Mouse (Mus musculus) lung, postnatal 25 days (tissue): ENCODE results near the gene Dmrta1.
"Not testable (repeated sequence)": the region's sequence is repeated elsewhere in the genome, so short reads cannot be mapped to it uniquely, and the experiment has no call there.

Source experiments
- DNase-seq: peaks from one replicate; pipeline ENCODE4 v3.0.0; 2022; ENCODE audit warnings: low spot score

The Dmrta1 gene

GRCm38 (mm10) chr4:89679195-89679594 is at the start of gene Dmrta1:
Gene Dmrta1, plus strand, starts transcription at chr4:89679436.
- DNase-seq, result no peak

- DNase-seq, result no peak
Measured at GRCm38 (mm10) chr4:89630374-89631079, 48.7 kb upstream of the Dmrta1 start.

GRCm38 (mm10) chr4:89631560-89631959 is 47.7 kb upstream of the Dmrta1 start:
- DNase-seq, result no peak

GRCm38 (mm10) chr4:89638651-89639050 is 40.6 kb upstream of the Dmrta1 start:
- no peak for DNase-seq

GRCm38 (mm10) chr4:89644235-89645115 is 34.8 kb upstream of the Dmrta1 start:
- DNase-seq, result no peak

- DNase-seq, result no peak
Measured at GRCm38 (mm10) chr4:89650352-89651311, 28.6 kb upstream of the Dmrta1 start.

- DNase-seq, result no peak
Measured at GRCm38 (mm10) chr4:89651312-89651686, 27.9 kb upstream of the Dmrta1 start.

GRCm38 (mm10) chr4:89651779-89652178 is 27.5 kb upstream of the Dmrta1 start:
- no peak for DNase-seq

- no peak for DNase-seq
Measured at GRCm38 (mm10) chr4:89663406-89663805, 15.8 kb upstream of the Dmrta1 start.

GRCm38 (mm10) chr4:89674711-89675110 is 4.5 kb upstream of the Dmrta1 start:
- DNase-seq, result no peak

- DNase-seq, result no peak
Measured at GRCm38 (mm10) chr4:89677903-89678302, 1.3 kb upstream of the Dmrta1 start.

- no peak for DNase-seq
Measured at GRCm38 (mm10) chr4:89678713-89679112, 523 bp upstream of the Dmrta1 start.

GRCm38 (mm10) chr4:89687961-89688803 is 8.9 kb downstream of the Dmrta1 start:
- no peak for DNase-seq

GRCm38 (mm10) chr4:89688804-89689497 is 9.7 kb downstream of the Dmrta1 start:
- DNase-seq, result no peak

GRCm38 (mm10) chr4:89691936-89692335 is 12.7 kb downstream of the Dmrta1 start:
- no peak for DNase-seq

GRCm38 (mm10) chr4:89692780-89693179 is 13.5 kb downstream of the Dmrta1 start:
- no peak for DNase-seq

- DNase-seq, result no peak
Measured at GRCm38 (mm10) chr4:89695589-89695988, 16.4 kb downstream of the Dmrta1 start.

GRCm38 (mm10) chr4:89697951-89698350 is 18.7 kb downstream of the Dmrta1 start:
- DNase-seq, result no peak

- DNase-seq, result not testable (repeated sequence)
Measured at GRCm38 (mm10) chr4:89723526-89724190, 44.4 kb downstream of the Dmrta1 start.
